Comparison of ENCODE assay signal across 18 mouse cellular contexts in the genomic region with DNA sequence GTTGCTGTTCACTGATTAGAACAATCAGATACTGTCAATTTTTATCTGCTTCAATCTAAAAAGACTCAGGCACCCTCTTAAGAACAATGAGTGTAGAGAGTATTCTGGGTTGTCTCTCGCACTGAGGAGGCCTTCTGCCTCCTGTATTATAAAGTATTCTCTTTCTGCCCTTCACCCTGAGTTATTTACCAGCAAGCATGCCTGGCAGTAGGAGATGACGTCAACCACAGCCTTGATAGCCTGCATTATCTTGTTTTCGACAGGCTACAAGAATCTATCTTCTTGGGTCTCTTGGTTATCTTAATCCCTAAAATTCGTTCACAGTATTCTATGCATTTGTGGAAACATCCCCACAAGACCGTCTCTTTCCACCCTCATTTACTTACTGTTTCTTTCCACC. TPM values are rescaled to one million over a fixed set of nuclear protein-coding genes. Genes with fewer than 3 reads are reported as not detected.
A peak's percentile ranks its signal among the peaks of the same experiment; 100 is the strongest.
DNase-seq lines count a peak whose midpoint lies in the region; ATAC-seq lines count a peak whose summit lies in the region.
"Had no signal": no experiment of that assay in that cellular context is flagged by ENCODE, and none has a peak within 500 bp of the region (broad histone marks: within the 10 kb centered on the region; RNA-seq: fewer than 3 reads in every experiment).

No protein-coding gene starts in this region.

- H3K9me3 ChIP-seq in heart, embryonic 13.5 days, result no peaks in the 10 kb centered on the region
- H3K9me3 ChIP-seq: embryonic facial prominence, embryonic 12.5 days; forebrain, embryonic 15.5 days; hindbrain, embryonic 15.5 days had no signal

- H3K36me3 ChIP-seq in heart, embryonic 13.5 days, result no peaks in the 10 kb centered on the region
- H3K36me3 ChIP-seq: embryonic facial prominence, embryonic 12.5 days; forebrain, embryonic 15.5 days; hindbrain, embryonic 15.5 days had no signal

- 0 out of 2 replicates have a peak, but pooled peaks cover 5% of the 10 kb centered on the region for H3K27me3 ChIP-seq in heart, embryonic 13.5 days (replicated peaks)
- H3K27me3 ChIP-seq: embryonic facial prominence, embryonic 12.5 days; forebrain, embryonic 15.5 days; hindbrain, embryonic 15.5 days had no signal

- no peak overlapping the region for H3K27ac ChIP-seq in heart, embryonic 13.5 days (replicated peaks)
- H3K27ac ChIP-seq: embryonic facial prominence, embryonic 12.5 days; forebrain, embryonic 15.5 days; hindbrain, embryonic 15.5 days had no signal

- 0 out of 2 replicates have a peak overlapping the region, but pooled peaks have one; percentile 12 for H3K9ac ChIP-seq in heart, embryonic 13.5 days
- H3K9ac ChIP-seq: embryonic facial prominence, embryonic 12.5 days; forebrain, embryonic 15.5 days; hindbrain, embryonic 15.5 days had no signal

- peak overlapping the region; percentile 30 for H3K4me2 ChIP-seq in heart, embryonic 13.5 days
- H3K4me2 ChIP-seq: embryonic facial prominence, embryonic 12.5 days; forebrain, embryonic 15.5 days; hindbrain, embryonic 15.5 days had no signal

- no peak for ATAC-seq in heart, embryonic 13.5 days (ENCODE audit: extremely low read depth, insufficient number of reproducible peaks, low FRiP score, low TSS enrichment)
- ATAC-seq: forebrain, embryonic 15.5 days; intestine, embryonic 16.5 days had no signal

- 13% methylated on average over 5 of the region's 5 CpGs for WGBS in heart, embryonic 13.5 days

- DNase-seq in adrenal gland, adult 2 months, result peak; percentile 57
- DNase-seq in adrenal gland, postnatal 4 days (ENCODE audit: low spot score in 2 of 2), result no peak
- no peak for DNase-seq in heart, adult 9 months (ENCODE audit: low spot score in 2 of 2)
- DNase-seq in ovary, adult 18-20 months (ENCODE audit: low spot score), result peak; percentile 33
- DNase-seq in ovary, postnatal 36 days (ENCODE audit: low spot score), result no peak
- no peak for DNase-seq in thymus, postnatal 14 days
- DNase-seq: cerebellum, adult 11-12 months; cerebellum, adult 9-10 months; cerebellum, postnatal 25 days; gastrocnemius, postnatal 36 days; heart, adult 18-20 months had no signal

- H3K4me1 ChIP-seq in heart, embryonic 13.5 days, result peaks cover 13% of the 10 kb centered on the region
- H3K4me1 ChIP-seq: hindbrain, embryonic 15.5 days had no signal

- no peak overlapping the region for H3K4me3 ChIP-seq in heart, embryonic 13.5 days
- H3K4me3 ChIP-seq: embryonic facial prominence, embryonic 12.5 days; forebrain, embryonic 15.5 days; hindbrain, embryonic 15.5 days had no signal

RNA-seq across cellular contexts. Expression of gene Sgpp2, which starts 29.8 kb away (rescaled TPM):
- 1 to 10 TPM in 1 of 2 experiments, under 1 TPM in 1; 0.86 to 2.1 TPM for total RNA-seq in adrenal gland, adult 2 months (2021)
- 1.1 and 1.2 TPM in 2 replicates for polyA plus RNA-seq in adrenal gland, adult 2 months (2012; rRNA removed)
- 1 to 10 TPM; 1.1 to 5.8 TPM for total RNA-seq in adrenal gland, postnatal 4 days (2021)
- 0.11 and 0.34 TPM in 2 replicates for polyA plus RNA-seq in heart, embryonic 13.5 days (2015; fragmentation: Nextera tagmentation; extraction: Ambion mirVana)
- total RNA-seq: gastrocnemius, adult 8-10 months; gastrocnemius, postnatal 36 days; heart, postnatal 25 days had no signal

Comparison
In these comparisons a context has a peak if more than half of its experiments do, and no peak if none do; other contexts are left out.
1. DNase-seq: peak in adrenal gland, adult 2 months (single experiment) and ovary, adult 18-20 months (single experiment); none in adrenal gland, postnatal 4 days (0 of 2), heart, adult 9 months (0 of 2), ovary, postnatal 36 days (single experiment) and thymus, postnatal 14 days (single experiment).